Mouse (Mus musculus) telencephalon, adult 2 months (tissue): Measurements from ENCODE around the gene Zfp219.
A peak's percentile ranks its signal among the peaks of the same experiment; 100 is the strongest.

Experiments
- DNase-seq: peaks from one replicate; pipeline ENCODE4 v3.0.0-alpha.2; 2011; ENCODE audit warnings: low read depth, low spot score

Gene Zfp219

DNA sequence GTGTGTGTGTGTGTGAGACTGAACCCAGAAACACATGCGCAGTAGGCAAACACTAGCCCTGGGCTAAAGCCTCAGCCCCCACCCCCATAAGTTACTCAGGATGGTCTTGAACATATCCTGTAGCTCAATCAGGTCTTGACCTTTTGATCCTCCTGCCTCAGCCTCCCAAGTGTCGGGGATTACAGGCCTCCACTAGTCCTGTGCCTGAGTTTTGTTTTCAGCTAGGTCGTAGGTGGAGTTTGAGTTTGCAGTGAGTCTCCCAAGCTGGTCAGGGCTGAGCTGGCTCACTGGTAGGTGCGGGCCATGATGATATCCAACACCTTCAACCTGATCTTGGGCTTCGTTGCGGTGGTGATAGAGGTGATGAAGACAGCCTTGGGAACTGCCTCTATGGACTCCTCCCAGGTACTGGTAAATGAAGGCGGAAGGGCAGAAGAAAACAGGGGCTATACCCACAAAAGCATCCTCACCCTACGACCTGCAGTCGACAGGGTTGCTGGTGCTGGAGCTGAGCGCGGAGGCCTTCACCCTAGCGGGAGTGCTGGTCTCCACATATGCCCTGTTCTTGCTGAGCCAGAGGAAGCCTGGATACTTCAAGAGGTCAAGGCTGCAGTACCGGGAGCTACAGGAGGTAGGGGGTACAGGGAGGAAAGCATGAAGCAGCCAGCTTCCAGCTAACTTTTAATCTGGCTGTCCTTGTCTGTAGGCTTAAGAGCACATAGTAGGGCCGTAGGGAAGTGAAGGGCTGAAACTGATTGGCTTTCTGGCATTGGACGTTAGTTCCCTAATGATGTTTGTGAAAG lies 2.1 kb downstream of the Zfp219 start:
- DNase-seq, result no peak

DNA sequence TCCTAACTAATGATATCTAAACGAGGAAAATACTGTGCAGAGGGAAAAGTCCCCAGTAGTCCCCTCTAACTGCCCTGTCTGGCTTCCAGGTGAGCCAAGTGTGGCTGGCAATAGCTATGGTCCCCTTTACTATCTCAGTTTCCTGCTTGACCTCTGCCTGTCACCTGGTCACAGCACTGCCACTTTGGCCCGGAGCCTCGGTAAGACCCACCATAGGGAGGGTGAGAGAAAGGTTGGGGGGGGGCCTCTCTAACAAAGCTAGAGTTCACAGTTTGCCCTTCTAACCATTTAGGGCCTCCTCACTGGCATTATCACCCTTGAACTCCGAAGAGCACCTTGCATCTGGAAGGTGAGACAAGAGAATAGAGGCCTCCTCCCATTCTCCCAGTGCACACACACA lies 2.9 kb downstream of the Zfp219 start:
- no peak for DNase-seq

DNA sequence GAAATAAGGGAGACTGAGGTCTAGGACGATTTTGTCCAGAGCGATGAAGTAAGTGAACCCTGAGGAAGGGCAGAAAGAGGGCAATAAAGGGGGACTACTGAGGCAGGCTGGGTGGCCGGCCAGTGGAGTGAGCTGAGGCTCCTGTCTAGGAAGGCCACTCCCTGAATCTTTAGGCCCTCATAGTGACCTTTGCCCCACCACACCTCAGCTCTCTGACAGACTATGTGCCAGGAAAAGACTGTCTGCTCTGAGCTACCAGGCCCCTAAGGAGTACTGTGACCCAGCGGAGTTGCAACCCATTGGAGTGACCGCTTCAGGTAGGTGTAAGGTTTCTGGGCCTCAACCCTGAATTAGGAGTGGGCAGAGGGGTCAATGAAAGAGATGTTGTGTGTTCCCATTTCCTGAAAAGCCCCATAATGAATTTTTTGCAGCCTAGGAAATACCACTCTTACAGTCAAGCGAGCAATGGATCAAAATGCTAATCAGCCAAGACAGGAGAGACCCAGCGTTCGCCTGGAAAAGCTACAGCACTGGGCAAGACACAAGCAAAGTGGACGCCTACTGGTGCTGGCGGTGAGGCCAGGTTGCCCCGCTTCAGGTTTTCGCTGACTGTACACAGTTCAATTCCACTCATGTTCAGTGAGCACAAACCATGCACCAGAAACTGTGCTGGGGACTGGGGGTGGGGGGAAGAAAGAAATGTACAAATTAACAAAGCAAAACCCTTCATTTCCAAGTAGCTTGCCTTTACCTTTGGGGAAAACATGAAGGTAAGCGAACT lies 3.7 kb downstream of the Zfp219 start:
- DNase-seq, result no peak

GRCm38 (mm10) chr14:52015445-52016100 lies 5.0 kb downstream of the Zfp219 start, which contains the start of gene Tmem253:
Tmem253 (plus strand) TSS chr14:52015658.
- no peak for DNase-seq

DNA sequence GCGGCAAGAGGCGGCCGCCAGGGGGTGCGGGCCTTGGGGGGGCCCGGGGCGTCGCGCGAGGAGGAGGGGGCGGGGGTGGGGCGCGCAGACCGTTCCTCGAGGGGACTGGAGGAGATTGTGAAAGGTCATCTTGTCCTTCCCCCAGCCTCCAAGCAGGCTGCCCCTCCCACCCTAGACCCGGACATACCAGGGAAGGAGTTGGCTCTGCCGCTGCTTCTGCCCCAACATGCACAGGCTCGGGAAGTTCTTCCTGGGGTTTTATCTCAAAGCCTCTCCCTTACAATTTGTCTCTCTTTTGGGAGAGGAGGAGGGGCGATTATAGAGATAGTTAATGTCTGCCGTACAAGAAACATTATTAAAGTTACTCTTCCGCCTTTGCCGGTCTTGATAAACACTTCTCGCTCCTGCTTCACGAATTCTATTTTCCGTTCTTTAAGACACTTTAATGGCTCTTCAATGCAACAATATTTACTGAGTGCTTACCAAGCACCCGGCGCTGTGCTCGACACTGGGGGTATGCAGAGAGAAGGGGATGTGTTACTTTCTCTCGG lies 5.7 kb downstream of the Zfp219 start:
- no peak for DNase-seq

- DNase-seq, result no peak
Measured at GRCm38 (mm10) chr14:52014271-52014760, 6.2 kb downstream of the Zfp219 start.

GRCm38 (mm10) chr14:52013771-52014219 lies 6.7 kb downstream of the Zfp219 start:
- no peak for DNase-seq

DNA sequence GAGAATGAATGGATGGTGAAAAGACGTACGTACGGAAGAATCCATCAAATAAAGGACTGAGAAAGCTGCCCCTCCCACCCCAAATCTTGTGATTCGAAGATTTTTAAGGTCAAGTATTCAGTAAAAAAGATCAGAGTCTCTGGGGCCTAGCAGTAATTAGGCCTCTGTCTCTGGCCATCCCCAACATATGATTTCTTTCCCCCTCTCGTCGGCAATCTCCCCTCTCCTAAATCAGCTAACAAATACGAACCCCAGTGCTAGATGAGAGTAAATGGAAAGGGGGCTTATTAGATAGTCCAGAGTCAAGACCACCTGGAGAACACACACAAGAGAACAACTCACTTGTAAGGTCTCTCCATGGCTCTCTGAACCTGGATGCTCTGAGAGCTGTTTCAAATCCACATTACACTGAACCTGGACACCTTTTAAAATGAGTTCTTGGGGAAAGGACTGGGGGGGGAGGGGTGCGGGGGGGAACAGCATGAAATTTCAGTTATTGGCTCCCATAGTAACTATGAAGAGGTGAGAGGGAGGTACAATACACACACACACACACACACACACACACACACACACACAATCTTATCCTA lies 7.4 kb downstream of the Zfp219 start:
- no peak for DNase-seq

DNA sequence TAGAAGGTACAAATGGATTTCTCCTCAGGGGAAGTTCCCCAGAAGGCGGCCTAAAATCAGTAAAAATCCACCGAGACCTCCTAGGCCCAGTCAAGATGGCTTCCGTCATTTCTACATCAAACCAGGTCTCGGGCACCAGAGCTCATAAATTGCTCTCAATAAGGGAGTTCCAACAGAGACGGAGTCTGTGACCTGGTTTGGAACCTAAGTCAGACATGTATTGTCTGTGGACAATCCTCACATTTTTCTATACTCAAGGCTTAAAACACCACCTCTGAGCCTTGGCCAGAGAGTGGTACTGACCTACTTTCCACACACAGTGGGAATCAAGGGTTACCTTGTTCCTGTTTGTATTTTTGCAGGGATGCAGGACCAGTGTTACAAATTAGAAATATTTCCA lies 8.0 kb downstream of the Zfp219 start:
- DNase-seq, result no peak

DNA sequence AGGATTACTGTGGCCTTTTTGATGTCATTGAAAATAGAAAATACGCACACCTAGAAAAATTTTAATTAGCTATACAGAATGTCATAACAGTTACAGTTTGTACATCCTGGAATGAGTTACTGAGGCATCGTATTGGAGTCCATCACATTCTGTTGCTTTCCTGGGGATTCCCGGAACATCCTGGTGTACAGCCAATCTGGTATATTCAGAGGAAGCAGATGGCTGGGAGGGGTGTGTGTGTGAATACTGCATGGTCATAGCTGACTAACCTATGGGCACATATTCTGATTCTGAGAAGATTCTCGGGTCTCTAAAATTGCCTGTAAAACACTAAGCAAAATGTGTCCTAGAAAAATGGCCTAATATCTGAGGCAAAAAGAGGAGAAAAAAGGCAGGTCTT lies 8.4 kb downstream of the Zfp219 start:
- peak; percentile 66 for DNase-seq

DNA sequence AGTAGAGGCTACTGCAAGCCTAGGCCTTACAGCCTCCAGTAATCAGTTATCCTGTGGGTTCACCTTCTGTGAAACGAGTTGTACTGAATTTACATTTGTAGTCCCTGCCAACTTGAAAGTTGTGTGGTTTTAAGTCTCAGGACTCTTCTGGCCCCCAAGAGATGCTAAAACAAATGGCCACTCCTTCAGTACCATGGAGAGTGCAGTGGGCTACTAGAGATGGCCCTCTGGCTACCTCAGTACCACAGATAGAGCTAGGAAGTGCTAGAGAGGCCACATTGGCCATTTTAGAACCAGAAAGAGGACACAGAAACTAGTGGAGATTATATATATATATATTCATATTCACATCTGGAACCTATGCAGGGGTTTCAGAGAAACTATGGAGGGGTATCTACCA lies 8.8 kb downstream of the Zfp219 start:
- no peak for DNase-seq

DNA sequence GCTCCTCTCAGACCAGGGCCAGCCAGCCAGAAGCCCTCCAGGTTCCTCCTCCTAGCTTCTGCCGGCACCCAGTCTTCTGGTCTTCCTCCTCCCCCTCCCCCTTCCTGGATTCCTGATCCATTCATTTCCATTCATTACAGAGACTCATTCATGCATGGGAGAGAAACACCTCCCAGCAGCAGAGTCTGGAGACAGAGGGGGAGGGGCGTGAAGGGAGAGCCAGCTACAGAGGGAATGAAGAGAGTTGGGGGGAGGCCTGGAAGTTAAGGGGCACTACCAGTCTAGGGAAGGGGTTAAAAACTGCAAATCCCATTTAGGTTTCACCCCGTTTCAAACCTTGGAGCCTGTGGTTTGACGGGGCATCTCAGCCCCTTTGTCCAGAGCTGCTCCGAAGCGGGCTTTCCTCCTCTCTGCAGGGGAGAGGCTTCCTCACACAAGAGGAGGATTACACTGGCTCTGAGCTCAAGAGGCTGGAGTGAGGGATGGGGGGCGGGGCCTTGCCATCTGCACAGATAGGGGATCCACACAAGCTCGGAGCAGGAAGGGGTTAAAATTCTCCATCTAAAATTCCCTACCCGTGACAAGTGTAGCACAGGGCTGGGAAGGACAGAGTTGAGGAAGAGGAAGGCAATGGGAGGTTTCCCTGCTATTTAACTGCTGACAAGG lies 10.0 kb downstream of the Zfp219 start:
- no peak for DNase-seq

GRCm38 (mm10) chr14:52009841-52010240 lies 10.7 kb downstream of the Zfp219 start:
- DNase-seq, result no peak

GRCm38 (mm10) chr14:52009361-52009760 lies 11.2 kb downstream of the Zfp219 start:
- no peak for DNase-seq

DNA sequence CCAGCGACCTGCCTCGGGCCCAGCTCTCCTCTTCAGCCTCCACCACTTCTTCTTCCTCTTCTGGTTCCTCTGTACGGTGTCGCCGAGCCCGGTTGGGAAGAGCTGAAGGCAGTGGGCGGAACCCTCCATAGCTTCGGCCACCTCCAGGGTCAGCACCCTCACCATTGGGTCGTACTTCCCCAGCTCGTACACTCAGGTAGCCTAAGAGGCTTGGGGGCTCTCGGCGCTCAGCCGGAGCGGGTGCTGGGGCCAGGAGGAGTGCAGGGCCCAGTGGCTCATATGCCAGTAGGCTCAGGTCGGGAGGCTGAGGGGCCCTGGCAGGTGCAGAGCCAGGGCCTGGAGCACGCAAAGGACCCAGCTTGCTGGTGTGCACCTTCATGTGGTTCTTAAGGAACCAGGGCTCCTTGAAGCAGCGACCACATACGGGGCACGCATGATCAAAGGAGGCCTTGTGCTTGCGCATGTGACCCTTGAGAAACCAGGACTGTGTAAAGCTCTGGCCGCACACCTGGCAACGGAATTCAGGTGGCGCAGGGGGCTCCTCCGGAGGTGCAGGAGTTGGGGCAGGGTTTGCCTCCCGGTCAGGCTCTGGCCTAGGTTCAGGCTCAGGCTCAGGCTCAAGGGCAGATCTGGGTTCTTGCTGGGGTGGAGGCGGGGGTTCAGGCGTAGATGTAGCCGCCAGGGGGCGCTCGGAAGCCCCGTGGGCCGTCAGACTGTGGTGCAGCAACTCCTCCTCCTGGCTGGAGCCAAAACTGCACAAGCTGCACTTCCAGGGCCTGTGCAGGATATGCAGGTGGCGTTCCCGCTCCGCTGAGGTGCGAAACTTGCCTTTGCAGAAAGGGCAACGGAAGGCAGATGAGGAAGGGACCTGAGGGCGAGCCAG lies 12.0 kb downstream of the Zfp219 start:
- DNase-seq, result peak; percentile 77

- no peak for DNase-seq
Measured at GRCm38 (mm10) chr14:52006771-52007170, 13.8 kb downstream of the Zfp219 start.

- DNase-seq, result no peak
Measured at GRCm38 (mm10) chr14:52006241-52006640, 14.3 kb downstream of the Zfp219 start.

- no peak for DNase-seq
Measured at GRCm38 (mm10) chr14:52005616-52006015, 14.9 kb downstream of the Zfp219 start.

- no peak for DNase-seq
Measured at GRCm38 (mm10) chr14:52005141-52005540, 15.4 kb downstream of the Zfp219 start.

DNA sequence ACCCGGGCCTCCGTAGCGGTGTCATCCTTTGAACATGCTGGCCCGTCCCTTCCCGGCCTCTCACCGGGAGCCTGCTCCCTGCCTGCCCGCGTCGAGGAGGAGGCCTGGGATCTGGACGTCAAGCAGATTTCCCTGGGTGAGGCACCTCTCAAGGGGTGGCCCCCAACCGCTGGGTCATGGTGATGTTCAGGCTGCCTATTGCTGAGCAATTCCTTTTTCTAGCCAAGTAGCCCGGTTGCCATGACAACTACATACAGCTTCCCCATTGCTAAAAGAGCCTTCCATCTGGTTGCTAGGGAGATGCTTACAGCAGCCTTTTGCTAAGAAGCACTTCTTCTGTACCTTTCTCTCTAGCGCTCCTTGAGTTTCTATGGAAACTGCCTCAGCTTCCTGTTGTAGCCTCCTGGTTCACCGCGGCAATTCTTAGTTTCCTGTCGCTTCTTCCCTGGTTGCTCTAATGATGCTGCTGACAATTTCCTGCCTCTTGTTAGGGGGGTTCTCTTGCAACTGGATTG lies 16.5 kb downstream of the Zfp219 start:
- DNase-seq, result peak; percentile 97
